Mouse (Mus musculus): Measurements from ENCODE around the gene Zfp64.
"Not testable (repeated sequence)": the region's sequence is repeated elsewhere in the genome, so short reads cannot be mapped to it uniquely, and the experiment has no call there.

The Zfp64 gene

GRCm38 (mm10) chr2:168884641-168885040 lies 70.7 kb downstream of the Zfp64 start:
- DNase-seq = peak; percentile 26

- no peak for DNase-seq
Observed at GRCm38 (mm10) chr2:168882997-168883396, 72.4 kb downstream of the Zfp64 start.

DNA sequence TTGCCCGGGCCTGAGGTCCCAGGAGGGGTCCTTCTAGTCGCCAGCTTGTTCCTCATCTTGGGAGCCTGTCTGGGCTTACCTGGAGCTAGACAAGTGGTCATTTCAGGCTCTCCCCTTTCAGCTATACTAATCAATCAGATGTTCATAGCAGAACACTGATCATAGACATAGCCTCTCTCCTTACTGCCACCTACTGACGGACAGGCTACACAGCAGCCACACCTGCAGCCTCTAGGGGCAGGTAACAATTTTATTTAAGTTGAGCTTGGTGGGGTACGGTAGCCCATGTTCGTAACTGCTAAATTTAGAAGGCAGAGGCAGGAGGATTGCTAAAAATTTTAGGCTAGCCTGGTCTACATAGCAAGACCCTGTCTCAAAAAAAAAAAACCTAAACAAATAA lies 73.5 kb downstream of the Zfp64 start:
- no peak for DNase-seq

DNA sequence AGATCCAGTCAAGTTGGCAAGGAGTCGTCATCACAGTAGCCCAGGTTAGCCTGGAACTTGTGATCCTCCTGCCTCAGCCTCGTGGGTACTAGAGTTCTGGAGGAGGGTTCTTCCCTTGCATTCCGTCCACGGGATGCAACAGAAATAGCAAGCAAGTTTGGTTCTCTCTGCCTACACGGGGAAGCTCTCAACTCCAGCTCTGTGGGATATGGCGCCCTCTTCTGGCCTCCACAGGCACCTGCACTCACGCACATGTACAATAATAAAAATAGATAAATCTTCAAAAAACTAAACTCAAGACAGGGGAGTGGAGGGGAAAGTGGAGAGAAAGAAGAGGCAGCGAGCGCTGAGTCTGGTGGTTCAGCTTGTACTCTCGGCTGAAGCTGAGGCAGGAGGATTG lies 75.8 kb downstream of the Zfp64 start:
- no peak for DNase-seq

DNA sequence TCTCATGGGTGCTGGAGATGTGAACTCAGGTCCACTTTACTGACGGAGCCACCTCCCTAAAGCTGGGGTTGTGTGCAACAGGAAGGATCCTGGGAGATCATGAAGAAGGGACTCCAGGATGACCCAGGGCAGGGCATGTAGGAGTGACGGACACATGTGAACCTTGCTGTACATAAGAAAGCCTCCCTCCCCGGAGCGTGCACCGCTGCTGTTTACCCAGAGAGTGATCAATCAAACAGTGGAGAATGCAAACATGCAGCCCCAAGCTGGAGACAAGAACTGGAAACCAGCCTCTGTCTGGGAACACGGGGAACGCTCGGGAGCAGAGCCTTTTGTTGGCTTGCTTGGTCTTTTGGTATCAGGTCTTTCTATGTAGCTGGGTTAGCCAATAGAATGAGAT lies 76.7 kb downstream of the Zfp64 start:
- DNase-seq = peak; percentile 18

GRCm38 (mm10) chr2:168878158-168878557 lies 77.2 kb downstream of the Zfp64 start:
- DNase-seq = no peak

DNA sequence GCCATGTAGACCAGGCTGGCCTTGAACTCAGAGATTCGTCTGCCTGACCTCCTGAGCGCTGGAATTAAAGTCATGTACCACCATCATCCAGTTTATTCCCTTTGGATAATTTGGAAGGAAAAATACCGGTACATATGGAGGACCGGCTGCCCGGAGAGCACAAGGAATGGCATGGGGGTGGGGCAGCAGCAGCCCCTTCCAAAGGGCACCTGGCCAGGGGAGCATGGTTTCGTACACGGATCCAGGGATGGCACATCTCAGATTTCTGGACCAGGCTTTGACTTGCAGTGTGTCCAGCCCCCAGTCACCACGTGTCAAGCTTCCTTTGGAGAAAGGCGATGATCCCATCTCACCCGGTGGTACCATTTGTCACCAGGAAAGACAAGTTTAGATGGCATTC lies 78.8 kb downstream of the Zfp64 start:
- DNase-seq = no peak

DNA sequence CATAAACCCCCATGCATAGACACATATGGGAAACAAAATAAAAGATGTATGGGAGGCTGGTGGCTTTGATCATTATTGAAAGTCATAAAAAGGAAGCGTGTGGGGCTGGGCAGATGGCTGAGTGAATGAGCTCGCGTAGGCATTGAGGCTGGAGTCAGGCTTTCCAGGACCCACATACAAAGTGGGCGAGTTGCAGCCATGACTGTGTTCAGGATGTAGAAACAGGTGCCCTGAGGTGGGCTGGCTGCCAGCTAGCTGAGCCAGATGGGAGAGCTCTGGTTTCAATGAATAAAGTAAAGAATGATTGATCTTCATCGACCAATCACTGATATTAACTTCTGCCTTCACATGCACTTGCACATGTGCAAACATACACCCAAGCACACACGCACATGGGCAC lies 80.9 kb downstream of the Zfp64 start:
- DNase-seq = no peak

DNA sequence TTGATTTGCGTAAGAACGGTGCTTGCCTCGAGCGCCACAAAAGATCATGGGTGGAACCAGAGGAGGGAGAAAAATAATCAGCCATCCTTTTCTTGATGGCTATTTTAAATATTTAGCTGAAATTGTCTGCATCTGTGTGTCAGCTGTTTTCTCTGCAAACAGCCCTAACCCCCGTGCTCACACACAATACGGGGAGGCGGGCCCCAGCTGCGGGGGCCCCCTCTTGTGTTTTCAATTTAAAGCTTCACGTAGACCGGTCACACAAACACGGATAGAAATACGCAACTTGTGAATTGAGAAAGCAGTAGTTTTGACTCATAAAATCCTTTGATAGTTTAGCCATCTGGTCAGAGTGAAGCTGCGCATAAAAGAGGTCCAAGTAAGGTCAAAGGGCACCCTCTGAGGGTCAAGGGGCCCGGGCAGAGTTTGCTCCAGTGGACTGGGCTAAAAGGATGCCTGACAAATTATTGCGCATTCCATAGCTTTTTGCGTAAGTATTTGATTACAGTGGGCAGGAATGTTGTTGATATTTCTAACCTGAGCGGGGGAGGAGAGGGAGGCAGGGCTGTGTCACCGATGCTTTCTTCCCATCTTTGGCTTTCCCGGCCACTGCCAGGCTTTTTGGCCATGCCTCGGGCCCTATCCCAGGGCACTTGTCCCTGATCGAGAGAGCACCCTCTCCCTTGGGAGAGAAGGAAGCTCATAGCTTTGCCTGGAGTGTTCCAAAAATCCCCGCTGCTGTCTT lies 83.4 kb downstream of the Zfp64 start:
- DNase-seq = no peak

GRCm38 (mm10) chr2:168870480-168870879 lies 84.9 kb downstream of the Zfp64 start:
- no peak for DNase-seq

DNA sequence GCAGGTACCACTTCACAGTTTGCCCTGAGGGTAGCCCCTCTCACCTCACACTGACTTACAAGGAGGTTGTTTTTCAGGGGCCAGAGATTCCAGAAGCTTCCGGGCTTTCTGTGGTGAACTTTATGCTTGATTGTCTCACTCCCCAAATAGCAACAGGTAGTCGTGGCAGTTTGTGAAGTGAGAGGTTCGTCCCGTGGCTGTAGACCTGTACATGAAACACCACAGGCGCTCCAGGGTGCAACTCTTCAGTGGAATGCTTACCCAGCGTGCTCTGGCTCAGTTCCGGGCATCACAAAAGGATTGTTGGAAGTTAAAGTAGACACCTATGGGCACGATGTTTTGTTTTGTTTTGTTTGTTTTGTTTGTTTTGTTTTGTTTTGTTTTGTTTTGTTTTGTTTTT lies 88.4 kb downstream of the Zfp64 start:
- no peak for DNase-seq

DNA sequence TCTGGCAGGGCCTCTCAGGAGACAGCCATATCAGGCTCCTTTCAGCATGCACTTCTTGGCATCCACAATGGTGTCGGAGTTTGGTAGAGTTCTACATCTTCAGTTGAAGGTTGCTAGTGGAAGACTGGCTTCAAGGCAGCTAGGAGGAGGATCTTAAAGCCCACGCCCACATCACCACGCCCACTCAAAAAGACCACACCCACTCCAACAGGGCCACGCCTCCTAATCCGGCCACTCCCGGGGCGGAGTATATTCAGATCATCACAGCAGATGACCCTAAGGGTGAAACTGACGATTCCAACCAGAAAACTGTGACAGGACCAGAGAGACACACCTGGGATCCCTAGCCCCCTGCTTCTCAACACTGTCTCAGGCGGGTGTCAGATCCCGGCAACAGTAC lies 89.0 kb downstream of the Zfp64 start:
- DNase-seq = peak; percentile 37

- no peak for DNase-seq
Observed at GRCm38 (mm10) chr2:168864905-168865304, 90.5 kb downstream of the Zfp64 start.

DNA sequence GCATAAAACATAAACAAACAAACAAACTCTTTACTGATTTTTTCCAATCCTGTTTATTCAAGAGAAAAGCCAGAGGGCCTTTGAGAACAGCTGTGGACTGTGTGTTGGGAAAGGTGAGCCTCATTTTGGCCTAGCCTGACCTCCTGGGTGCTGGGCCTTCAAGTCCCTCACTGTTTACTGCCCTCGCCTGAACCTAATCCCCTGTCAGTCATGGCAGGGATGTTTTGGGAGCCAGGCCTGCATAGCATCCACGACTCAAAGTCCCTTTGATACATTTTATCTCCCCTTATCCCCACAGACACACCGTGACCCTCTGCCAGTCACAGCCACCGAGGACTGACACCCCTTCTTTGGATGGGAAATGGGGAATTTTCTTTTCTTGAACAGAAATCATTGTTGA lies 92.7 kb downstream of the Zfp64 start:
- no peak for DNase-seq

GRCm38 (mm10) chr2:168860922-168861740 lies 94.3 kb downstream of the Zfp64 start:
- no peak for DNase-seq

DNA sequence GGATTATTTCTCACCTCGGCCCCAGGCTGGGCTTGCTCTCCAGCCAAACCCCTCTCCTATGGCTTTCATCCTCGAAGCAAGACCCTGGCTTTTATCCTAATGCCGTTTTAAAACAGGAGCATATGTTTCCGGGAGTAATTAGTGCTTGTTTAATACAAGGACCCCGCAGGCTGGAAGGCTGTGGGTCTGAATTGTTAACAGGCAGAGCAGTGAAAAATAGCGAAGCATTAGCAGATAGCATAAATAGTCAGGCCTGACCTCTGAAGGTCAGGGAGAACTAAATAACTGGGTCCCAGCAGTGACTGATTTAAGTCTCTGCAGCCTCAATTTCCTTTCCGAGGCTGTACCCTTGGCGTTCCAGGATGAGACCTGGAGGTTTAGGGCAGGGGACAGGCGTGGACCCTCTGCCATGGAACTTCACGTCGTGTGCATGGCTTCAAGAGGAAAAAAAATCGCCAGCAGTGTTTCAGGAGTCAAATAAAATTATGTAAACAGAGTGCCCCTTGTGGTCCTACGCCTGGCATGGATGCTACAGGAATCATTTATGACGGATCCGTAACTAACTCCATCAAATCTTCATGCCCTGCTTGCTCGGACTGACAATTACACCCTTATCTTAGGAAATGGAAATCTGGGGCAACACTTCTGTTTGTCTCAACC lies 95.2 kb downstream of the Zfp64 start:
- no peak for DNase-seq

DNA sequence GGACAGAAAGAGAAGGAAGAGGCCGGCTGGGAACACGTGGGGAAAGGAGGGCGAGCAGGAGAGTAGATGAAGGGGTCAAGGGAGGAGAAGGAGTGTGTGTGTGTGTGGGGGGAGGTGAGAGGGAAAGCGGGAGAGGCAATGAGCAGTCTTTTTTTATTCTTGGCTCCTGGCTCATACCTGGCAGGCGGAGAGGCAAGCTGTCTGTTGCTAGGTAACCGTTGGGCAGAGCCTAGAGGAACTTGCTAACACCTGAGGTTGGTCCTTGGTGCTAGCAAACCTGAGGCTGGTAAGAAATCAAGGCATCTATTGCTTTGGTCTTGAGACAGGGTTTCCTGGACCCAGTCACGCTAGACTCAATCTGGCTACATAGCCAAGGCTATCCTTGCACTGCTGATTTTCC lies 98.7 kb downstream of the Zfp64 start:
- no peak for DNase-seq

DNA sequence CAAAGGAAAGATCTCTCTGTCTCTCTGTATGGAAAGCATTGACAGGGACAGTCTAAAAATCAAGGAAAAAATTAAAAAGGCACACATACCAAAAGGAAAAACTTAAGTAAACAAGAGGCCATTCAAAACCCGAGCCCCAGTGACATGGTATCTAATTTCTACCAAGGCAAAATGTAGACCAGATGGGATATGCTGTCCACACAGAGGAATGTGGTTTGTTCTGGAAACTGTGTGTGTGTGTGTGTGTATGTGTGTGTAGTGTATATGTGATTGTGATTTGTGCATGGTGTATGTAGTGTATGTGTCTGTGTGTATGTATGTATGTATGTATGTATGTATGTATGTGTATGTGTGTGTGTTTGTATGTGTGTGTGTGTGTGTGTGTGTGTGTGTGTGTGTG lies 100.6 kb downstream of the Zfp64 start:
- DNase-seq = no peak

- not testable (repeated sequence) for DNase-seq
Observed at GRCm38 (mm10) chr2:168853869-168854268, 101.5 kb downstream of the Zfp64 start.

DNA sequence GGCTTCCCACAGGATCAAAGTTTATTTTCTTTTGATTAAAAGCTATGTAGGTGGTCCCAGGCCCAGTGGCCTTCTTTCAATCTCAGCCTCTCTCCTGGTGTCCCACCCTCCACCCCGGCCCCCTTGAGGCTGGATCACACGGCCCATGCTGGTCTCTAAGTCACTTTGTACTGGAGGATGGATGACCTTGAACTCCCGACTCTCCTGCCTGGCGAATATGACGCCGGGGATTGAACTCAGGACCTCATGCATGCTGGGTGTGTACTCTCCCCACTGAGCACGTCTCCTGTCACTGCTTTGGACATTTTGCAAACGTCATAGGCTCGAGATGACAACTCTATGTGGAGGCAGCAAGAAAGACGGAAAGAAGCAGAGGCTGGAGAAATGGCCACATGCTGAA lies 103.8 kb downstream of the Zfp64 start:
- DNase-seq = no peak

DNA sequence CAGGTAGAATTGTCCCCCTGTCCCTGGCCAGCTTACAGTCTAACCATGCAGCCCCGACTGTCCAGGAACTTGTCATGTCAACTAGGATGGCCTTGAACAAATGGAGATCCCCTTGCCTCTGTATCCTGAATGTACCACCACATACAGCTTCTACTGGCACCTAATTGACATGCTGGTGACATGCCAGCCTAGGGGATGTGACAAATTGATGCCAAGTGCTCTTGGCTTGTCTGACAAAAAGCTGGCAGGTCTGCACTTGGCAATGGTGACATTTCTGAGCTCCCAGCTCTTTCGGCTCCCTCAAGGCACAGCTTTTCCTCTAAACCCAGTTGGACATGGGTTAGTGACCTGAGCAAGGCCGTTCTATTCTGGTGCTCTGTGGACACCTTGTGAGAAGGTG lies 106.8 kb downstream of the Zfp64 start:
- no peak for DNase-seq

- DNase-seq = no peak
Observed at GRCm38 (mm10) chr2:168846180-168846720, 109.1 kb downstream of the Zfp64 start.
